Mouse (Mus musculus) embryonic facial prominence, embryonic 13.5 days (tissue): ENCODE measurements around the gene Cmpk2. TPM values are rescaled to one million over a fixed set of nuclear protein-coding genes. Genes with fewer than 3 reads are reported as not detected.
A peak's percentile ranks its signal among the peaks of the same experiment; 100 is the strongest.

Experiments
- ATAC-seq: fragments of 200-750 bp; cut with Nextera tagmentation; 2 replicates; pipeline ENCODE4 v1.8.0; 2017; ENCODE audit warnings: low read depth; ENCODE audit not compliant: insufficient number of reproducible peaks, insufficient read depth, low FRiP score, low TSS enrichment
- H3K27ac ChIP-seq: fragments of 300-500 bp; sonication (generic); 2 replicates; pipeline ENCODE4 v1.5.1; 2015; ENCODE audit warnings: moderate library complexity, mild to moderate bottlenecking, inconsistent platforms
- H3K27me3 ChIP-seq: fragments of 300-500 bp; sonication (generic); 2 replicates; pipeline ENCODE4 v1.6.1; 2015; ENCODE audit warnings: mild to moderate bottlenecking, inconsistent platforms
- H3K36me3 ChIP-seq: fragments of 300-500 bp; sonication (generic); 2 replicates; pipeline ENCODE4 v1.6.1; 2015; ENCODE audit warnings: mild to moderate bottlenecking, inconsistent platforms
- H3K4me1 ChIP-seq: fragments of 300-500 bp; sonication (generic); 2 replicates; pipeline ENCODE4 v1.6.1; 2015; ENCODE audit warnings: inconsistent platforms
- H3K4me2 ChIP-seq: fragments of 300-500 bp; sonication (generic); 2 replicates; pipeline ENCODE4 v1.6.1; 2015; ENCODE audit warnings: moderate library complexity, mild to moderate bottlenecking, inconsistent platforms
- H3K4me3 ChIP-seq: fragments of 300-500 bp; sonication (generic); 2 replicates; pipeline ENCODE4 v1.5.1; 2015; ENCODE audit warnings: mild to moderate bottlenecking, inconsistent platforms
- H3K9ac ChIP-seq: fragments of 300-500 bp; sonication (generic); 2 replicates; pipeline ENCODE4 v1.6.1; 2015; ENCODE audit warnings: mild to moderate bottlenecking, inconsistent platforms
- H3K9me3 ChIP-seq: fragments of 300-500 bp; sonication (generic); 2 replicates; pipeline ENCODE4 v1.6.1; 2016; ENCODE audit warnings: inconsistent platforms
- WGBS: fragments of 180-500 bp; shearing (Covaris S2); methylation state at CpG from one replicate; pipeline ENCODE4 v1.1.7; 2015; ENCODE audit warnings: mixed read lengths; 5-methylcytosine and 5-hydroxymethylcytosine counted together
- polyA plus RNA-seq: library from polyadenylated mRNA; unstranded; fragments of >200 nt; fragmentation: Nextera tagmentation; extraction: Ambion mirVana; gene quantifications from 2 replicates; pipeline ENCODE4 v1.2.1, GENCODE M21; 2015

Cmpk2 gene
- polyA plus RNA-seq, 1 experiment from 2014 or later, result 5.1 TPM

- Histone ChIP-seq H3K9ac (no peak overlapping the region), H3K9me3 (no peaks in the 10 kb centered on the region), H3K36me3 (no peaks in the 10 kb centered on the region), H3K4me1 (peaks cover 11% of the 10 kb centered on the region), H3K4me3 (no peak overlapping the region), H3K27ac (no peak overlapping the region), H3K4me2 (no peak overlapping the region), H3K27me3 (no peaks in the 10 kb centered on the region)
- WGBS, result 65% methylated on average over 4 of the region's 4 CpGs
- no peak for ATAC-seq
These were observed 16.1 kb upstream of the Cmpk2 start for GRCm38 (mm10) chr12:26452951-26453350.

- Histone ChIP-seq H3K36me3 (no peaks in the 10 kb centered on the region), H3K27ac (no peak overlapping the region), H3K4me2 (no peak overlapping the region), H3K4me1 (peaks cover 11% of the 10 kb centered on the region), H3K4me3 (no peak overlapping the region), H3K27me3 (no peaks in the 10 kb centered on the region), H3K9me3 (no peaks in the 10 kb centered on the region), H3K9ac (no peak overlapping the region)
- WGBS, result 51% methylated on average over 5 of the region's 5 CpGs
- ATAC-seq, result no peak
These were observed 14.3 kb upstream of the Cmpk2 start for GRCm38 (mm10) chr12:26454682-26455081.

- no peak within 1 kb of the TSS for H3K4me3 ChIP-seq
- 44% methylated on average over 13 of the region's 13 CpGs for WGBS
- H3K4me1 ChIP-seq, result peaks cover 11% of the 10 kb centered on the region
- no peak within 1 kb of the TSS for H3K9ac ChIP-seq
- peak within 1 kb of the TSS; percentile 27 for H3K4me2 ChIP-seq
- H3K36me3 ChIP-seq, result no peaks in the 10 kb centered on the region
- H3K27me3 ChIP-seq, result no peaks in the 10 kb centered on the region
- peak; percentile 56; the same call in 1 of the 2 replicates for ATAC-seq
- no peaks in the 10 kb centered on the region for H3K9me3 ChIP-seq
- H3K27ac ChIP-seq, result no peak within 1 kb of the TSS
These were observed 12.8 kb upstream of the Cmpk2 start, which contains the start of gene Rsad2 for GRCm38 (mm10) chr12:26456028-26456698. Gene Rsad2 (minus strand): TSS chr12:26456452.

- no peak overlapping the region for H3K27ac ChIP-seq
- no peak overlapping the region for H3K9ac ChIP-seq
- no peak overlapping the region for H3K4me3 ChIP-seq
- H3K9me3 ChIP-seq, result no peaks in the 10 kb centered on the region
- ATAC-seq, result no peak
- 67% methylated on average over 2 of the region's 2 CpGs for WGBS
- H3K27me3 ChIP-seq, result no peaks in the 10 kb centered on the region
- H3K4me1 ChIP-seq, result peaks cover 11% of the 10 kb centered on the region
- no peaks in the 10 kb centered on the region for H3K36me3 ChIP-seq
- no peak overlapping the region for H3K4me2 ChIP-seq
These were observed 8.9 kb upstream of the Cmpk2 start for GRCm38 (mm10) chr12:26460091-26460490.

DNA sequence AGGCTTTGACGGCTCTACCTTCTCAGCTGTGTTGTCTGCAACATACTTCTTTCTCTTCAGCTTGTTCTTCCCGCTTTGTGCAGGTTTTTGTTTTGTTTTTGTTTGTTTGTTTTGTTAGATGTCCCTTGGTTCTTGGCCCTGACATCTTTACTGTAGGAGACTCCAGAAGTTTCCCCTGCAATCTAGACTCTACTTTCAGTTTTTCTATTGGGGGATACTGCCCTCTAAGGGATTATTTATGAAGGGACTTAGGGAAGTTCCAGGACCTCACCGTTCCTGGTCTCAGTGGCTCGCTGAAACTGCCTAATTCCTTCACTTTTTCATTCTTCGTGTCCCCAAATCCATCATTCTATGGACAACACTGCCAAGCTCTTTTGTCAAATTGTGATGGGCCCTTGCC, 3.4 kb upstream of the Cmpk2 start:
- H3K9me3 ChIP-seq, result no peaks in the 10 kb centered on the region
- ATAC-seq, result no peak
- H3K4me3 ChIP-seq, result no peak overlapping the region
- H3K27ac ChIP-seq, result no peak overlapping the region
- peaks cover 13% of the 10 kb centered on the region for H3K4me1 ChIP-seq
- WGBS, result 64% methylated on average over 5 of the region's 5 CpGs
- no peaks in the 10 kb centered on the region for H3K27me3 ChIP-seq
- H3K9ac ChIP-seq, result no peak overlapping the region
- H3K4me2 ChIP-seq, result no peak overlapping the region
- H3K36me3 ChIP-seq, result no peaks in the 10 kb centered on the region

DNA sequence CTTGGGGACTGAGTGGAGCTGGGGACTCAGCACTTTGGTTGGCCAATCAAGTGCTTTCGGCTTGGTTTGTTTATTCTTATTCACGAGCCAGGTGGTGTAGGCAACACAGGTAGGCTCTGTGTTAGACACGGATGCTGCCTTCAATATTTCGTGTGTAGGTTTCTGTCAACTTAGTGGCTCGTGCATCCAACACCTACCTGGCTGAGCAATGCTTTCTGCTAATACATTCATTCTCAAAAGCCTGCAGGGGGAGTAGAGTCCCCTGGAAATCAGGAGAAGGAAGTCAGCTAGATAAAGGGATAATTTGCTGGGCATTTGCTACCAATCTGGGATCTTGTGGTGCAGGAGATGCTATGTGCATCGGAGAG, 1.0 kb downstream of the Cmpk2 start:
- Histone ChIP-seq H3K4me2 (peak overlapping the region; percentile 98), H3K4me1 (peaks cover 19% of the 10 kb centered on the region), H3K9me3 (no peaks in the 10 kb centered on the region), H3K36me3 (no peaks in the 10 kb centered on the region), H3K27me3 (no peaks in the 10 kb centered on the region), H3K4me3 (peak overlapping the region; percentile 63), H3K9ac (peak overlapping the region; percentile 82), H3K27ac (0 out of 2 replicates have a peak overlapping the region, but pooled peaks have one; percentile 83)
- no peak for ATAC-seq
- WGBS, result 24% methylated on average over 6 of the region's 6 CpGs

DNA sequence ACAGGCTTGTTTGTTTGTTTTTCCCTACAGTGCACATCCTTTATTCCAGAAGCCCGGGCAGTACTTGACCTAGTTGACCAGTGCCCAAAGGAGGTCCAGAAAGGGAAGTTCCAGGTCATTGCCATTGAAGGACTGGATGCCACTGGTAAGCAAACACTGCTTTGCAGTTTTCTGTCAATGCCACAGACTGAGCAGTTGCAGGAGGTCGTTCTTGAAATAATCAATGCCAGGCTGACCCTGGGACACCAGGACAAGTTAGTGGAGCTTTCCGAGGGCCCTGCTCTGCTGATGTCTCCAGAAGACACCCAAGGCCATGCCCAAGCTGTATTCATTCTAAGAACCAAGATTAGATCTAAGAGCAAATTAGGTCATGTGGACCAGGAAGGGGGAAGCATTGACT, 2.4 kb downstream of the Cmpk2 start:
- ATAC-seq, result no peak

GRCm38 (mm10) chr12:26472770-26473481, 3.9 kb downstream of the Cmpk2 start:
- no peak overlapping the region for H3K9ac ChIP-seq

More for the DNA sequence above, 2.4 kb downstream of the Cmpk2 start:
- WGBS, result 61% methylated on average over 3 of the region's 3 CpGs
- H3K9ac ChIP-seq, result no peak overlapping the region
- no peaks in the 10 kb centered on the region for H3K36me3 ChIP-seq
- H3K27me3 ChIP-seq, result no peaks in the 10 kb centered on the region
- H3K4me2 ChIP-seq, result no peak overlapping the region
- no peaks in the 10 kb centered on the region for H3K9me3 ChIP-seq
- no peak overlapping the region for H3K4me3 ChIP-seq
- H3K4me1 ChIP-seq, result peaks cover 19% of the 10 kb centered on the region
- no peak overlapping the region for H3K27ac ChIP-seq

GRCm38 (mm10) chr12:26473746-26474145, 4.7 kb downstream of the Cmpk2 start:
- no peaks in the 10 kb centered on the region for H3K9me3 ChIP-seq
- H3K27ac ChIP-seq, result no peak overlapping the region
- no peak overlapping the region for H3K4me2 ChIP-seq
- 90% methylated on average over 6 of the region's 6 CpGs for WGBS
- no peaks in the 10 kb centered on the region for H3K27me3 ChIP-seq
- peaks cover 19% of the 10 kb centered on the region for H3K4me1 ChIP-seq
- H3K36me3 ChIP-seq, result no peaks in the 10 kb centered on the region
- no peak overlapping the region for H3K9ac ChIP-seq
- no peak overlapping the region for H3K4me3 ChIP-seq
- no peak for ATAC-seq

More at GRCm38 (mm10) chr12:26472770-26473481, 3.9 kb downstream of the Cmpk2 start:
- no peaks in the 10 kb centered on the region for H3K9me3 ChIP-seq
- no peak for ATAC-seq
- no peak overlapping the region for H3K4me3 ChIP-seq
- H3K4me1 ChIP-seq, result peaks cover 19% of the 10 kb centered on the region
- no peak overlapping the region for H3K27ac ChIP-seq
- WGBS, result 84% methylated on average over 3 of the region's 3 CpGs
- H3K4me2 ChIP-seq, result no peak overlapping the region
- no peaks in the 10 kb centered on the region for H3K27me3 ChIP-seq
- no peaks in the 10 kb centered on the region for H3K36me3 ChIP-seq

GRCm38 (mm10) chr12:26477198-26477597, 8.2 kb downstream of the Cmpk2 start:
- WGBS, result 89% methylated on average over 5 of the region's 5 CpGs
- Histone ChIP-seq H3K4me3 (no peak overlapping the region), H3K9me3 (no peaks in the 10 kb centered on the region), H3K4me1 (no peaks in the 10 kb centered on the region), H3K27me3 (no peaks in the 10 kb centered on the region), H3K36me3 (no peaks in the 10 kb centered on the region), H3K27ac (no peak overlapping the region), H3K9ac (no peak overlapping the region), H3K4me2 (no peak overlapping the region)
- no peak for ATAC-seq

DNA sequence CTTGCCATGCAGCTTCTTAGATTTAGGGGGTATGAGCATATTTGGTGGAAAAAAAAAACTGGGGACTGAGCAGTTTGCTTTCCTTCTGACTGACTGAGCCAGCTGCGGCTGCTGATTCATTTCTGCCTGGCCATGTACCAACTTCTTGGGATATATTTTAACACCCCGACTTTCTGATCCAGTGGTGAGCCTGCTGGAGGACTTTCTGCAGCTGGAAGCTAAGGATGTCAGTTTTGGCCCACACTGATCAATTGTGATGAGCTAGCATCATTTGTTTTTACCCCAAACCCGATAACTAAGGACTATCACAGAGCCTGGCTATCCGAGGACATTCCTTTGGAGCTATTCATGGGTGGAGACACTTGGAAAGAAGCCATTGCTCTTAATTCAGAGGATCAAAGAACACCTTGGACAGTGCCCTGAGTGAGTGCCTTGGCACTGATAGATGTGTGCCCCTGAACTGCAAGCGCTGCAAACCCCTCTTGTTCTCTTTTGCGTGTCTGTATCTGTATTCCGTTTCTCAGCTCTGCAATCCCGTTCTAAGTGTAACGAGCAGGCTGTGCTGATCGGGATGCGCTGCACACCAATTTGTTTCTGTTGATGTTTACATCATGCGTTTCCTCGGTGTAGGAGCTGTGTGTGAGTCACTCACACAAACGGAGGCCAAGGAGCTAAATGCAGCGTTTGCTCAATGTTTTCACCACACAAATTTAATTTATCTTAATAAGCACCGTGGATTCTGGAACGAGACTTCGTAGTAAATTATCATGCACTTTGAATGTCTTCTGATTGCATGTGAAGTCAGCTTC, 9.4 kb downstream of the Cmpk2 start:
- WGBS, result 81% methylated on average over 18 of the region's 18 CpGs
- H3K27me3 ChIP-seq, result no peaks in the 10 kb centered on the region
- H3K4me2 ChIP-seq, result no peak overlapping the region
- no peak overlapping the region for H3K27ac ChIP-seq
- no peak for ATAC-seq
- no peak overlapping the region for H3K9ac ChIP-seq
- no peaks in the 10 kb centered on the region for H3K4me1 ChIP-seq
- H3K9me3 ChIP-seq, result no peaks in the 10 kb centered on the region
- no peak overlapping the region for H3K4me3 ChIP-seq
- no peaks in the 10 kb centered on the region for H3K36me3 ChIP-seq
